Mouse (Mus musculus) CH12.LX (cell line): ENCODE data around the gene Cdc42bpa. TPM values are rescaled to one million over a fixed set of nuclear protein-coding genes. Genes with fewer than 3 reads are reported as not detected.

Source experiments
- DNase-seq: peaks from one replicate; pipeline ENCODE4 v3.0.0-alpha.2; 2013; ENCODE audit errors: extremely low read depth
- H3K27ac ChIP-seq: 2 replicates; pipeline ENCODE4 v1.5.1; 2012; ENCODE audit warnings: low read depth, mild to moderate bottlenecking, control low read depth, moderate library complexity; ENCODE audit not compliant: insufficient read depth
- H3K27me3 ChIP-seq: replicated peaks from 2 replicates; pipeline ENCODE3; 2012; ENCODE audit warnings: inconsistent platforms
- H3K36me3 ChIP-seq, 2 experiments: replicated peaks in 1 of 2; 2 replicates each; pipeline versions ENCODE3 to v1.6.1; 2012; ENCODE audit warnings: inconsistent platforms in 1 of 2, low read length in 1 of 2, mild to moderate bottlenecking in 1 of 2, mixed read lengths in 1 of 2, moderate library complexity in 1 of 2; ENCODE audit not compliant: control insufficient read depth in 1 of 2, insufficient read depth in 1 of 2
- H3K4me1 ChIP-seq, 2 experiments: 2 replicates each; pipeline ENCODE4 v1.6.1; 2012; ENCODE audit warnings: inconsistent platforms in 1 of 2, moderate library complexity in 1 of 2; ENCODE audit not compliant: insufficient read depth in 2 of 2, control insufficient read depth in 1 of 2
- H3K4me2 ChIP-seq: 2 replicates; pipeline ENCODE4 v1.6.1; 2012; ENCODE audit warnings: low read depth, mild to moderate bottlenecking, control low read depth; ENCODE audit not compliant: poor library complexity, insufficient read depth, severe bottlenecking
- H3K4me3 ChIP-seq, 3 experiments: fragments of 150-350 bp in 1 of 3; sonication (generic) in 1 of 3; replicated peaks in 1 of 3; 2 replicates each; pipeline versions ENCODE3 to v1.5.1; 2011 to 2012; ENCODE audit warnings: low read depth in 2 of 3, low read length in 2 of 3, mild to moderate bottlenecking in 2 of 3, moderate library complexity in 2 of 3, control low read depth in 1 of 3, improper control_type of control experiment in 1 of 3, inconsistent platforms in 1 of 3, mixed read lengths in 1 of 3; ENCODE audit not compliant: poor library complexity in 1 of 3
- H3K79me2 ChIP-seq: replicated peaks from 2 replicates; pipeline ENCODE4 v1.6.1; 2012; ENCODE audit warnings: mild to moderate bottlenecking, moderate library complexity; ENCODE audit not compliant: control insufficient read depth, poor library complexity, insufficient read depth, severe bottlenecking; ENCODE audit errors: extremely low read depth
- H3K9ac ChIP-seq: 2 replicates; pipeline ENCODE4 v1.6.1; 2012; ENCODE audit warnings: low read depth, mild to moderate bottlenecking, control low read depth, moderate library complexity; ENCODE audit not compliant: insufficient read depth
- H3K9me3 ChIP-seq: replicated peaks from 2 replicates; pipeline ENCODE3; 2012; ENCODE audit warnings: low read length, inconsistent platforms, mixed read lengths
- BHLHE40 ChIP-seq: IDR thresholded peaks from 2 replicates; pipeline ENCODE4 v1.6.1; 2011; ENCODE audit warnings: mild to moderate bottlenecking, low read depth, low read length, improper control_type of control experiment
- CHD1 ChIP-seq: IDR thresholded peaks from 2 replicates; pipeline ENCODE4 v1.6.1; 2012; ENCODE audit warnings: low read depth, low read length, improper control_type of control experiment, inconsistent platforms
- CHD2 ChIP-seq: IDR thresholded peaks from 2 replicates; pipeline ENCODE4 v1.6.1; 2011; ENCODE audit warnings: low read length, improper control_type of control experiment
- CTCF ChIP-seq, 2 experiments: IDR thresholded peaks in 1 of 2; conservative IDR thresholded peaks in 1 of 2; 2 replicates each; pipeline ENCODE4 v1.5.1; 2011 to 2012; ENCODE audit warnings: low read depth in 2 of 2, low read length in 2 of 2, improper control_type of control experiment in 1 of 2, inconsistent platforms in 1 of 2, mild to moderate bottlenecking in 1 of 2, moderate library complexity in 1 of 2
- E2F4 ChIP-seq: IDR thresholded peaks from 2 replicates; pipeline ENCODE4 v1.6.1; 2011; ENCODE audit warnings: low read depth, low read length, improper control_type of control experiment; ENCODE audit not compliant: insufficient replicate concordance
- ELF1 ChIP-seq: IDR thresholded peaks from 2 replicates; pipeline ENCODE4 v1.6.1; 2014; ENCODE audit warnings: low read depth, mild to moderate bottlenecking, inconsistent platforms, low read length, improper control_type of control experiment
- ETS1 ChIP-seq: conservative IDR thresholded peaks from 2 replicates; pipeline ENCODE4 v1.6.1; 2012; ENCODE audit warnings: low read depth, mild to moderate bottlenecking, inconsistent platforms, low read length, improper control_type of control experiment, moderate library complexity
- IRF4 ChIP-seq: IDR thresholded peaks from 2 replicates; pipeline ENCODE4 v1.6.1; 2014; ENCODE audit warnings: low read depth, mild to moderate bottlenecking, inconsistent platforms, low read length, improper control_type of control experiment
- JUN ChIP-seq: IDR thresholded peaks from 2 replicates; pipeline ENCODE4 v1.6.1; 2011; ENCODE audit warnings: low read depth, mild to moderate bottlenecking, low read length, improper control_type of control experiment, moderate library complexity; ENCODE audit not compliant: insufficient read depth
- JUND ChIP-seq: conservative IDR thresholded peaks from 2 replicates; pipeline ENCODE4 v1.6.1; 2011; ENCODE audit warnings: low read depth, low read length, improper control_type of control experiment
- KAT2A ChIP-seq: IDR thresholded peaks from 2 replicates; pipeline ENCODE4 v1.6.1; 2012; ENCODE audit warnings: low read length, improper control_type of control experiment, inconsistent platforms; ENCODE audit not compliant: insufficient replicate concordance
- MAFK ChIP-seq: IDR thresholded peaks from 2 replicates; pipeline ENCODE4 v1.6.1; 2011; ENCODE audit warnings: low read length, improper control_type of control experiment; ENCODE audit not compliant: insufficient replicate concordance
- MAX ChIP-seq: IDR thresholded peaks from 2 replicates; pipeline ENCODE4 v1.6.1; 2011; ENCODE audit warnings: low read length, improper control_type of control experiment
- MAZ ChIP-seq: IDR thresholded peaks from 2 replicates; pipeline ENCODE4 v1.6.1; 2012; ENCODE audit warnings: low read depth, mild to moderate bottlenecking, inconsistent platforms, low read length, improper control_type of control experiment, moderate library complexity
- MEF2A ChIP-seq: IDR thresholded peaks from 2 replicates; pipeline ENCODE4 v1.6.1; 2014; ENCODE audit warnings: low read depth, mild to moderate bottlenecking, inconsistent platforms, low read length, improper control_type of control experiment, borderline replicate concordance
- NELFE ChIP-seq: IDR thresholded peaks from 2 replicates; pipeline ENCODE4 v1.6.1; 2011; ENCODE audit warnings: low read depth, low read length, improper control_type of control experiment
- NRF1 ChIP-seq: IDR thresholded peaks from 2 replicates; pipeline ENCODE4 v1.6.1; 2014; ENCODE audit warnings: low read depth, mild to moderate bottlenecking, inconsistent platforms, low read length, improper control_type of control experiment, moderate library complexity
- POLR2A ChIP-seq: IDR thresholded peaks from 2 replicates; pipeline ENCODE4 v1.6.1; 2011; ENCODE audit warnings: low read depth, mild to moderate bottlenecking, improper control_type of control experiment, low read length
- POLR2AphosphoS2 ChIP-seq: IDR thresholded peaks from 2 replicates; pipeline ENCODE4 v1.6.1; 2011; ENCODE audit warnings: low read depth, low read length, improper control_type of control experiment
- RCOR1 ChIP-seq: conservative IDR thresholded peaks from 2 replicates; pipeline ENCODE4 v1.6.1; 2012; ENCODE audit warnings: low read depth, mild to moderate bottlenecking, inconsistent platforms, low read length, improper control_type of control experiment
- SMC3 ChIP-seq: IDR thresholded peaks from 2 replicates; pipeline ENCODE4 v1.6.1; 2011; ENCODE audit warnings: low read depth, low read length, improper control_type of control experiment
- TBP ChIP-seq: conservative IDR thresholded peaks from 2 replicates; pipeline ENCODE4 v1.6.1; 2011; ENCODE audit warnings: low read depth, low read length, improper control_type of control experiment
- TCF12 ChIP-seq: IDR thresholded peaks from 2 replicates; pipeline ENCODE4 v1.6.1; 2014; ENCODE audit warnings: low read depth, mild to moderate bottlenecking, inconsistent platforms, low read length, improper control_type of control experiment
- UBTF ChIP-seq: IDR thresholded peaks from 2 replicates; pipeline ENCODE4 v1.6.1; 2012; ENCODE audit warnings: low read depth, mild to moderate bottlenecking, inconsistent platforms, low read length, improper control_type of control experiment, moderate library complexity
- USF1 ChIP-seq: IDR thresholded peaks from 2 replicates; pipeline ENCODE4 v1.6.1; 2014; ENCODE audit warnings: low read depth, mild to moderate bottlenecking, inconsistent platforms, low read length, improper control_type of control experiment
- ZC3H11A ChIP-seq: IDR thresholded peaks from 2 replicates; pipeline ENCODE4 v1.6.1; 2012; ENCODE audit warnings: low read depth, mild to moderate bottlenecking, inconsistent platforms, low read length, improper control_type of control experiment
- ZKSCAN1 ChIP-seq: IDR thresholded peaks from 2 replicates; pipeline ENCODE4 v1.6.1; 2012; ENCODE audit warnings: low read depth, inconsistent platforms, low read length, improper control_type of control experiment, borderline replicate concordance
- ZNF384 ChIP-seq: IDR thresholded peaks from 2 replicates; pipeline ENCODE4 v1.6.1; 2012; ENCODE audit warnings: low read depth, low read length, improper control_type of control experiment, inconsistent platforms
- dilution Hi-C: fragments of 300-500 bp; cut with MboI; formaldehyde crosslinking; loops from 2 replicates; pipeline ENCODE4 v1.14.3; 2020; ENCODE audit warnings: low sequenced_read_pairs; ENCODE audit not compliant: extremely low pct_unique_long_range_greater_than_20kb, extremely low pct_ligation_motif_present
- in situ Hi-C: fragments of 300-500 bp; cut with MboI; formaldehyde crosslinking; loops from 3 replicates; pipeline ENCODE4 v1.14.3; 2019; ENCODE audit warnings: low sequenced_read_pairs, low pct_ligation_motif_present, low pct_unique_long_range_greater_than_20kb, mixed read lengths
- polyA plus RNA-seq: library from polyadenylated mRNA; unstranded; fragments of >175 nt; gene quantifications from 2 replicates; pipeline ENCODE4 v1.2.1, GENCODE M21; 2012; ENCODE audit warnings: low read depth; ENCODE audit not compliant: insufficient read length
- total RNA-seq, 2 experiments: library from RNA; depleted of rRNA; stranded (reverse); fragments of 300-350 nt in 1 of 2; fragments of >200 nt in 1 of 2; gene quantifications; 2 replicates each; pipeline ENCODE4 v1.2.3; 2012 to 2014

Cdc42bpa gene
- total and polyA plus RNA-seq, 3 experiments, result 5.3 to 9.0 (median 5.6) TPM

GRCm38 (mm10) chr1:180013479-180013878 is 53.2 kb downstream of the Cdc42bpa start:
- dilution Hi-C loops (no loop called here), in situ Hi-C loops (no loop called here)
- DNase-seq, result no peak
- no peaks in the 10 kb centered on the region for H3K27me3 ChIP-seq
- no peaks in the 10 kb centered on the region for H3K79me2 ChIP-seq
- no peak overlapping the region for H3K4me2 ChIP-seq
- TF ChIP-seq JUN (no peak), NRF1 (no peak), CHD2 (no peak), ETS1 (no peak), RCOR1 (no peak), KAT2A (no peak), USF1 (no peak), MAZ (no peak), NELFE (no peak), MAX (no peak), MEF2A (no peak), SMC3 (no peak), CTCF (conservative IDR thresholded peaks at IDR 0.05 in 1 of 2, IDR thresholded peaks at IDR 0.05 in 1 of 2; ENCODE audit: low read depth in 2 of 2, low read length in 2 of 2) (no peak), ZNF384 (no peak), MAFK (no peak), ELF1 (no peak)
- no peaks in the 10 kb centered on the region for H3K36me3 ChIP-seq
- no peaks in the 10 kb centered on the region for H3K9me3 ChIP-seq
- no peak overlapping the region for H3K4me3 ChIP-seq
- H3K9ac ChIP-seq, result no peak overlapping the region
- no peak overlapping the region for H3K27ac ChIP-seq
- peaks cover 0 to 6% of the 10 kb centered on the region in 2 experiments; a peak in 1 of 4 replicates for H3K4me1 ChIP-seq

- no peaks in the 10 kb centered on the region for H3K36me3 ChIP-seq
- H3K4me2 ChIP-seq, result no peak overlapping the region
- no peaks in the 10 kb centered on the region for H3K9me3 ChIP-seq
- no peak overlapping the region for H3K9ac ChIP-seq
- dilution Hi-C loops (no loop called here), in situ Hi-C loops (no loop called here)
- H3K79me2 ChIP-seq, result no peaks in the 10 kb centered on the region
- DNase-seq, result no peak
- no peak overlapping the region for H3K4me3 ChIP-seq
- no peak overlapping the region for H3K27ac ChIP-seq
- H3K4me1 ChIP-seq, result peaks cover 0 to 6% of the 10 kb centered on the region in 2 experiments; a peak in 1 of 4 replicates
- TF ChIP-seq E2F4 (no peak), MEF2A (no peak), ZKSCAN1 (no peak), SMC3 (no peak), IRF4 (no peak), UBTF (no peak), TCF12 (no peak), MAFK (no peak), POLR2A (no peak), TBP (no peak), ZC3H11A (no peak), MAX (no peak), JUN (no peak), CHD1 (no peak), BHLHE40 (no peak), CHD2 (no peak), CTCF (conservative IDR thresholded peaks at IDR 0.05 in 1 of 2, IDR thresholded peaks at IDR 0.05 in 1 of 2; ENCODE audit: low read depth in 2 of 2, low read length in 2 of 2) (no peak), JUND (no peak), POLR2AphosphoS2 (no peak)
- no peaks in the 10 kb centered on the region for H3K27me3 ChIP-seq
These were observed 57.9 kb downstream of the Cdc42bpa start for GRCm38 (mm10) chr1:180018218-180018617.
